Mouse (Mus musculus) forebrain, postnatal 0 days (tissue): ENCODE data around the gene Sat2. TPM values are rescaled to one million over a fixed set of nuclear protein-coding genes. Genes with fewer than 3 reads are reported as not detected.

Source experiments
- ATAC-seq: fragments of 200-750 bp; cut with Nextera tagmentation; 2 replicates; pipeline ENCODE4 v1.8.0; 2017; ENCODE audit warnings: mild to moderate bottlenecking, moderate library complexity
- DNase-seq: peaks from one replicate; pipeline ENCODE4 v3.0.0-alpha.2; 2015
- H3K27ac ChIP-seq: fragments of 300-500 bp; sonication (generic); 2 replicates; pipeline ENCODE4 v1.5.1; 2014; ENCODE audit warnings: low read depth, mild to moderate bottlenecking, antibody characterized with exemption, low read length, moderate library complexity, mixed read lengths
- H3K27me3 ChIP-seq: fragments of 300-500 bp; sonication (generic); 2 replicates; pipeline ENCODE4 v1.6.1; 2014; ENCODE audit warnings: mild to moderate bottlenecking, low read length, mixed read lengths; ENCODE audit not compliant: insufficient read depth
- H3K36me3 ChIP-seq: fragments of 300-500 bp; sonication (generic); 2 replicates; pipeline ENCODE4 v1.6.1; 2014; ENCODE audit warnings: mild to moderate bottlenecking, moderate library complexity; ENCODE audit not compliant: insufficient read depth
- H3K4me1 ChIP-seq: fragments of 300-500 bp; sonication (generic); 2 replicates; pipeline ENCODE4 v1.6.1; 2014; ENCODE audit warnings: antibody characterized with exemption; ENCODE audit not compliant: insufficient read depth
- H3K4me2 ChIP-seq: fragments of 300-500 bp; sonication (generic); 2 replicates; pipeline ENCODE4 v1.6.1; 2014; ENCODE audit warnings: low read depth, mild to moderate bottlenecking, moderate library complexity
- H3K4me3 ChIP-seq: fragments of 300-500 bp; sonication (generic); 2 replicates; pipeline ENCODE4 v1.5.1; 2014; ENCODE audit warnings: low read depth, low read length, mixed read lengths
- H3K9ac ChIP-seq: fragments of 300-500 bp; sonication (generic); 2 replicates; pipeline ENCODE4 v1.6.1; 2014; ENCODE audit warnings: mild to moderate bottlenecking
- H3K9me3 ChIP-seq: fragments of 300-500 bp; sonication (generic); 2 replicates; pipeline ENCODE4 v1.6.1; 2016; ENCODE audit warnings: low read length
- CTCF ChIP-seq: sonication (generic); IDR thresholded peaks from 2 replicates; pipeline ENCODE4 v1.5.1; 2016; ENCODE audit warnings: antibody characterized with exemption, control low read depth, low read depth
- WGBS: fragments of 180-500 bp; shearing (Covaris S2); extraction: QIAGEN DNeasy Blood & Tissue Kit; methylation state at CpG from one replicate; pipeline ENCODE4 v1.1.7; 2014; 5-methylcytosine and 5-hydroxymethylcytosine counted together
- polyA plus RNA-seq: library from polyadenylated mRNA; unstranded; fragments of >200 nt; fragmentation: Nextera tagmentation; extraction: Ambion mirVana; gene quantifications from 2 replicates; pipeline ENCODE4 v1.2.1, GENCODE M21; 2015
- total RNA-seq: library from RNA; depleted of rRNA; stranded (reverse); fragments of >200 nt; gene quantifications from 2 replicates; pipeline ENCODE4 v1.2.3, GENCODE M21; 2014

Gene Sat2
- total and polyA plus RNA-seq, 2 experiments from 2014 or later = 8.6 to 28.0 TPM

DNA sequence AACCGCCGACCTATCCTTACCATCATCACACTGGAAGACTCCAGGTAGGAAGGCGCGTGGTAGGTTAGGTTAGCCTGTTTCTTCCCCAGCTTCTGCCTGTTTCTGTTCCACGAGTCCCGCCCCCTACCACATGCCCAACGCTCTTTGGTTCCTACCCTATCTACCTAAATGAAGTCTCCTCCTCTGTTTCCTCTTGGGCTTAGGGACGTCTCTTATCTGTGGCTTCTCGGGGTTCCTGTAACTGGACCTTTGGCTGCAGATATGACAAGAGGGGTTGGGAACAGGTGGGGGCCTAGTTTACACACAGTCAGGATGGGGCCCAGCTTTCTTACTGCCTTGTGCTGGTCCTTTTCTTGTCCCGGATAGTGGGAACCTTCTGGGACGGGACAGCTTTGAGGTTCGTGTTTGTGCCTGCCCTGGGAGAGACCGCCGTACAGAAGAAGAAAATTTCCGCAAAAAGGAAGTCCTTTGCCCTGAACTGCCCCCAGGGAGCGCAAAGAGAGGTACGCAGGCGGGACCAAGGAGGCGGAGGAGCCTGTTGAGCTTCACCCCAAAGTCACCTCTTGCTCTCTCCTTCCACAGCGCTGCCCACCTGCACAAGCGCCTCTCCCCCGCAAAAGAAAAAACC, 32.5 kb upstream of the Sat2 start:
- H3K9ac ChIP-seq = no peak overlapping the region
- 94% methylated on average over 22 of the region's 22 CpGs for WGBS
- H3K36me3 ChIP-seq = peaks cover 46% of the 10 kb centered on the region
- no peaks in the 10 kb centered on the region for H3K9me3 ChIP-seq
- H3K4me2 ChIP-seq = no peak overlapping the region
- no peaks in the 10 kb centered on the region for H3K4me1 ChIP-seq
- no peak overlapping the region for H3K4me3 ChIP-seq
- no peak for TF ChIP-seq CTCF
- ATAC-seq = no peak
- no peaks in the 10 kb centered on the region for H3K27me3 ChIP-seq
- no peak overlapping the region for H3K27ac ChIP-seq
- no peak for DNase-seq

DNA sequence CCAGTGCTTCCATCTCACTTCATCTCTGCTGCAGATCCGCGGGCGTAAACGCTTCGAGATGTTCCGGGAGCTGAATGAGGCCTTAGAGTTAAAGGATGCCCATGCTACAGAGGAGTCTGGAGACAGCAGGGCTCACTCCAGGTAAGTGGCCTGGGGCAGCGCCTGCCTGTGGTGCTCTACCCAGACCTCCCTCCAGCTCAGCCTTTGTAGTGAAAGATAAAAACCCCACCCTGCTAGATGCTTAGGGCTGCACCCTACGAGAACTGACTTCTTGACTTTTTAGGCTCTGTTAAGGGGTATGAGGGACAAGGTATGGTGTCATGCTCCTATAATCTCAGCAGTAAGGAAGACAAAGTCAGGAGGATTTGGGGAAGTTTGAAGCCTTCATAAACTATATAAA, 31.2 kb upstream of the Sat2 start:
- Histone ChIP-seq H3K4me3 (no peak overlapping the region), H3K4me1 (no peaks in the 10 kb centered on the region), H3K36me3 (peaks cover 51% of the 10 kb centered on the region), H3K4me2 (no peak overlapping the region), H3K27ac (no peak overlapping the region), H3K27me3 (no peaks in the 10 kb centered on the region), H3K9ac (no peak overlapping the region), H3K9me3 (no peaks in the 10 kb centered on the region)
- ATAC-seq (no peak), DNase-seq (no peak)
- no peak for TF ChIP-seq CTCF
- WGBS = 96% methylated on average over 8 of the region's 8 CpGs

DNA sequence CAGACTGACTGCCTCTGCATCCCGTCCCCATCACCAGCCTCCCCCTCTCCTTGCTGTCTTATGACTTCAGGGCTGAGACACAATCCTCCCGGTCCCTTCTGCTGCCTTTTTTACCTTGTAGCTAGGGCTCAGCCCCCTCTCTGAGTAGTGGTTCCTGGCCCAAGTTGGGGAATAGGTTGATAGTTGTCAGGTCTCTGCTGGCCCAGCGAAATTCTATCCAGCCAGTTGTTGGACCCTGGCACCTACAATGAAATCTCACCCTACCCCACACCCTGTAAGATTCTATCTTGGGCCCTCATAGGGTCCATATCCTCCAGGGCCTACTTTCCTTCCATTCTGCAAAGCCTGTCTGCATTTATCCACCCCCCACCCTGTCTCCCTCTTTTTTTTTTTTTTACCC, 30.4 kb upstream of the Sat2 start:
- no peak overlapping the region for H3K4me2 ChIP-seq
- no peaks in the 10 kb centered on the region for H3K27me3 ChIP-seq
- H3K4me3 ChIP-seq = no peak overlapping the region
- H3K9me3 ChIP-seq = no peaks in the 10 kb centered on the region
- H3K4me1 ChIP-seq = no peaks in the 10 kb centered on the region
- DNase-seq (no peak), ATAC-seq (no peak)
- H3K9ac ChIP-seq = no peak overlapping the region
- 92% methylated on average over 3 of the region's 3 CpGs for WGBS
- H3K36me3 ChIP-seq = peaks cover 52% of the 10 kb centered on the region
- no peak for TF ChIP-seq CTCF
- peak overlapping the region; percentile 62; the same call in 1 of the 2 replicates for H3K27ac ChIP-seq

DNA sequence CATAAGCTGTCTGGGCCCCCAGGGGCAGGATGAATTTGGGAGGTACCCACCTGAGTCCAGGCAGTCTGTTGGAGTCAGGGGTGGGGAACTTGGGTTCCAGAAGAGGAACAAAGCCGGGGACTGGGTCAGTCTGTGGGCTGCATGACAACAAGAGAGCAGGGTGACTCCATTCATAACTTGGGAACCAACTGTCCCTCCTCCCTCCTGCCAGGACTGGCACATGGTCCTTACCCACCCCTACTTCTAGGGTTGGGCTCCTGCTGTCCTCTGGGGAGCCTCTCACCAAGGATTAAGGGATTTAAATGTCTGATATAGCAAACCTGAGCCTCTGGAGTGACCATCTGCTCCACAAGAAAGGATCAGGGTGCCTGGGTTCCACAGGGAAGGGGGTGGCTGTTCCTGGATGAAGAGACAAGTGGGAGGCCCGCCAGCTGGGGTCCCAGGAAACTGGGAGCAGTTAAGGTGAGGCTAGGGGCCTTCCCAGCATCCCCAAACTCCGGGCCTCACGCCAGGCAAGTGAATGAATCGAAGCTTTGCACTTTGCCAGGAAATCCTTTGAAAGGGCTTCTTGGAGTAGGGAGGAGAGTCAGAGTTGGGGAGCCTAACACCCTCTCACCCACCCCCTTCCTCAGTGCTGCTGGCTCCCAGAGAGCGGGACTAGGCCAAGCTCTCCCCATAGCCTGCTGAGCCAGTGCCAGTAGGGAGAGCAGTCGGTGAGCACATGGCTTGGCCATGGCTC, 29.8 kb upstream of the Sat2 start:
- peak; percentile 77 for DNase-seq
- no peak for TF ChIP-seq CTCF
- no peaks in the 10 kb centered on the region for H3K27me3 ChIP-seq
- 28% methylated on average over 7 of the region's 7 CpGs for WGBS
- no peaks in the 10 kb centered on the region for H3K4me1 ChIP-seq
- H3K27ac ChIP-seq = peak overlapping the region; percentile 62
- H3K4me2 ChIP-seq = no peak overlapping the region
- no peak overlapping the region for H3K9ac ChIP-seq
- peak; percentile 95 for ATAC-seq
- H3K4me3 ChIP-seq = no peak overlapping the region
- H3K9me3 ChIP-seq = no peaks in the 10 kb centered on the region
- H3K36me3 ChIP-seq = peaks cover 51% of the 10 kb centered on the region

DNA sequence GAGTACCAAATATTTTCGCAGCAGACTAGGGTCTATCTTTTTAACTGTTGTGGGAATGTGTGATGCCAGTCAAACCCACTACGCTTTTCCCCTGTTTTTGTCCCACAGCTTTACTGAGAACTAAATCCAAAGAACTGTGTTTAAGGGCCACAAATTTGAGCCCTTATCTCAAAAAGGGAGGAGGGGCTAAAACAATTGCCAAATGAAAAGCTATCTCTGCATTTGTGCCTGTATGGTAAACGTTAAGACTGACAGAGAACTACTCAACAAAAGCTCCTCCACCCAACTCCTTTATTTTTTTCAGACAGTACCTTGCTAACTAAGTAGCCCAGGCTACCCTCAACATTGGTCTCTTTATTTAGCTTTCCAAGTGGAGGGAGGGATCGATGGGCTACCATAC, 29.0 kb upstream of the Sat2 start:
- peaks cover 44% of the 10 kb centered on the region for H3K36me3 ChIP-seq
- WGBS = 72% methylated on average over 4 of the region's 4 CpGs
- no peaks in the 10 kb centered on the region for H3K9me3 ChIP-seq
- H3K4me1 ChIP-seq = no peaks in the 10 kb centered on the region
- no peaks in the 10 kb centered on the region for H3K27me3 ChIP-seq
- no peak for ATAC-seq
- no peak for TF ChIP-seq CTCF
- DNase-seq = no peak
- peak overlapping the region; percentile 10; the same call in 1 of the 2 replicates for H3K27ac ChIP-seq
- H3K4me3 ChIP-seq = no peak overlapping the region
- H3K9ac ChIP-seq = no peak overlapping the region
- H3K4me2 ChIP-seq = no peak overlapping the region

DNA sequence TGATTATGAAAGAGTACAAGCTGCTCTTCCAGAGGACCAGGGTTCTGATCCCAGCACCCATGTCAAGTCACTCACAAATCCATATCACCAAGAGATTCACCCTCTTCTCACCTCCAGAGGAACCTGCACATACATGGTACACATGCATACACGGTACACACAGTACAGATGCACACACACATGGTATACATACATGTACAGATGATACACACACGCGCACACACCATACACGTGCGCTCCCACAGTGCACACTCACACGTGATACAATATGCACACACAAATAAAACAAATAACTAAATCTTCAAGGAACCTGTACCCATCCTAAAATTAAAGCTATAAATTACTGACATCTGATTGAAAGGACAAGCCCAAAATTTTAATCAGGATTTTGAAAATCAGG, 27.0 kb upstream of the Sat2 start:
- no peak for ATAC-seq
- H3K4me2 ChIP-seq = no peak overlapping the region
- TF ChIP-seq CTCF = no peak
- no peaks in the 10 kb centered on the region for H3K27me3 ChIP-seq
- no peaks in the 10 kb centered on the region; the same call in 1 of the 2 replicates for H3K4me1 ChIP-seq
- H3K27ac ChIP-seq = no peak overlapping the region
- no peak overlapping the region for H3K4me3 ChIP-seq
- no peak for DNase-seq
- no peaks in the 10 kb centered on the region for H3K9me3 ChIP-seq
- H3K9ac ChIP-seq = no peak overlapping the region
- 95% methylated on average over 6 of the region's 6 CpGs for WGBS
- H3K36me3 ChIP-seq = peaks cover 30% of the 10 kb centered on the region

DNA sequence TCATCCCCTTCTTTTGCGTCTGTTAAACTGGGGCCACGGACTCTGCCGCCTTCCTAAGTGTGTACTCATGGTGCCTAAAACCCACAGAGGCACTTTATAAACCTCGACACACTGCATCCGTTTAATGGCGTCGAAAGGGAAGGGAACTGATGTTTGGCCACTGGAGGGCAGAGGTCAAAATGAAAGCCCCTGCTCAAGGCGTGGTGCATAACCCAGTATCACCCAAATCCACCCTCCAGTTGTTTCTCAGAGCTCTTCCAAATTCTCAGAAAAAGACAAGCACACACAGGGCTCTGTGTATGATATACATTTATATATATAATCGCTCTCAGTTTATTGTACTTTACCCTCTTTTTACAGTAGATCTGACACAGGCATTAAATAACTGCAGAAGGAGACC, 22.4 kb upstream of the Sat2 start:
- DNase-seq = no peak
- H3K4me3 ChIP-seq = no peak overlapping the region
- H3K27ac ChIP-seq = no peak overlapping the region
- H3K4me2 ChIP-seq = no peak overlapping the region
- peaks cover 30% of the 10 kb centered on the region; the same call in 1 of the 2 replicates for H3K36me3 ChIP-seq
- 17% methylated on average over 9 of the region's 9 CpGs for WGBS
- TF ChIP-seq CTCF = no peak
- H3K4me1 ChIP-seq = peaks cover 15% of the 10 kb centered on the region
- H3K9me3 ChIP-seq = no peaks in the 10 kb centered on the region
- no peak overlapping the region for H3K9ac ChIP-seq
- ATAC-seq = no peak
- H3K27me3 ChIP-seq = no peaks in the 10 kb centered on the region
